Mouse (Mus musculus): ENCODE data around the gene Ablim1. TPM values are rescaled to one million over a fixed set of nuclear protein-coding genes. Genes with fewer than 3 reads are reported as not detected.

Gene Ablim1
- polyA plus RNA-seq, 1 experiment, result 216 TPM

- Histone ChIP-seq H3K27me3 (ENCODE audit: control insufficient read depth, insufficient read depth, low read length) (no peaks in the 10 kb centered on the region), H3K4me1 (replicated peaks; ENCODE audit: control insufficient read depth, insufficient read depth, low read length) (no peaks in the 10 kb centered on the region), H3K27ac (ENCODE audit: control insufficient read depth, insufficient read depth, low read length) (no peak overlapping the region), H3K4me3 (ENCODE audit: control insufficient read depth, insufficient read depth, low read length) (no peak overlapping the region), H3K36me3 (ENCODE audit: control insufficient read depth, insufficient read depth, low read length) (no peaks in the 10 kb centered on the region)
- DNase-seq, result peak; percentile 58
- TF ChIP-seq CTCF (IDR thresholded peaks at IDR 0.05; ENCODE audit: borderline replicate concordance, control insufficient read depth, extremely low read depth, insufficient read depth, low read length, poor library complexity) (no peak), POLR2A (IDR thresholded peaks at IDR 0.05; ENCODE audit: control insufficient read depth, extremely low read depth, insufficient read depth, low read length, poor library complexity) (no peak)
- WGBS, result 7% methylated on average over 1 of the region's 1 CpGs
These were observed 164.4 kb downstream of the Ablim1 start for GRCm38 (mm10) chr19:57150275-57150674.

- H3K27me3 ChIP-seq (ENCODE audit: control insufficient read depth, insufficient read depth, low read length), result no peaks in the 10 kb centered on the region
- no peaks in the 10 kb centered on the region for H3K4me1 ChIP-seq (replicated peaks; ENCODE audit: control insufficient read depth, insufficient read depth, low read length)
- no peaks in the 10 kb centered on the region for H3K36me3 ChIP-seq (ENCODE audit: control insufficient read depth, insufficient read depth, low read length)
- DNase-seq, result no peak
- WGBS, result 5% methylated on average over 6 of the region's 6 CpGs
- no peak for TF ChIP-seq CTCF (IDR thresholded peaks at IDR 0.05; ENCODE audit: borderline replicate concordance, control insufficient read depth, extremely low read depth, insufficient read depth, low read length, poor library complexity)
- TF ChIP-seq POLR2A (IDR thresholded peaks at IDR 0.05; ENCODE audit: control insufficient read depth, extremely low read depth, insufficient read depth, low read length, poor library complexity), result no peak
- no peak overlapping the region for H3K27ac ChIP-seq (ENCODE audit: control insufficient read depth, insufficient read depth, low read length)
- no peak overlapping the region for H3K4me3 ChIP-seq (ENCODE audit: control insufficient read depth, insufficient read depth, low read length)
These were observed 167.0 kb downstream of the Ablim1 start for GRCm38 (mm10) chr19:57147746-57148145.

GRCm38 (mm10) chr19:57146936-57147335 lies 167.8 kb downstream of the Ablim1 start:
- TF ChIP-seq POLR2A (IDR thresholded peaks at IDR 0.05; ENCODE audit: control insufficient read depth, extremely low read depth, insufficient read depth, low read length, poor library complexity), result no peak
- no peak for TF ChIP-seq CTCF (IDR thresholded peaks at IDR 0.05; ENCODE audit: borderline replicate concordance, control insufficient read depth, extremely low read depth, insufficient read depth, low read length, poor library complexity)
- 91% methylated on average over 6 of the region's 6 CpGs for WGBS

GRCm38 (mm10) chr19:57143646-57144045 lies 171.1 kb downstream of the Ablim1 start:
- TF ChIP-seq CTCF (IDR thresholded peaks at IDR 0.05; ENCODE audit: borderline replicate concordance, control insufficient read depth, extremely low read depth, insufficient read depth, low read length, poor library complexity) (no peak), POLR2A (IDR thresholded peaks at IDR 0.05; ENCODE audit: control insufficient read depth, extremely low read depth, insufficient read depth, low read length, poor library complexity) (no peak)
- Histone ChIP-seq H3K27me3 (ENCODE audit: control insufficient read depth, insufficient read depth, low read length) (no peaks in the 10 kb centered on the region), H3K36me3 (ENCODE audit: control insufficient read depth, insufficient read depth, low read length) (no peaks in the 10 kb centered on the region), H3K27ac (ENCODE audit: control insufficient read depth, insufficient read depth, low read length) (no peak overlapping the region), H3K4me1 (replicated peaks; ENCODE audit: control insufficient read depth, insufficient read depth, low read length) (peaks cover 9% of the 10 kb centered on the region), H3K4me3 (ENCODE audit: control insufficient read depth, insufficient read depth, low read length) (no peak overlapping the region)
- DNase-seq, result no peak
- 84% methylated on average over 3 of the region's 3 CpGs for WGBS

More at GRCm38 (mm10) chr19:57146936-57147335, 167.8 kb downstream of the Ablim1 start:
- Histone ChIP-seq H3K27me3 (ENCODE audit: control insufficient read depth, insufficient read depth, low read length) (no peaks in the 10 kb centered on the region), H3K4me3 (ENCODE audit: control insufficient read depth, insufficient read depth, low read length) (no peak overlapping the region), H3K4me1 (replicated peaks; ENCODE audit: control insufficient read depth, insufficient read depth, low read length) (no peaks in the 10 kb centered on the region), H3K27ac (ENCODE audit: control insufficient read depth, insufficient read depth, low read length) (no peak overlapping the region), H3K36me3 (ENCODE audit: control insufficient read depth, insufficient read depth, low read length) (no peaks in the 10 kb centered on the region)
- DNase-seq, result no peak

GRCm38 (mm10) chr19:57141756-57142461 lies 172.8 kb downstream of the Ablim1 start:
- DNase-seq, result no peak
- no peak for TF ChIP-seq POLR2A (IDR thresholded peaks at IDR 0.05; ENCODE audit: control insufficient read depth, extremely low read depth, insufficient read depth, low read length, poor library complexity)
- TF ChIP-seq CTCF (IDR thresholded peaks at IDR 0.05; ENCODE audit: borderline replicate concordance, control insufficient read depth, extremely low read depth, insufficient read depth, low read length, poor library complexity), result no peak
- 92% methylated on average over 10 of the region's 10 CpGs for WGBS

GRCm38 (mm10) chr19:57140874-57141273 lies 173.8 kb downstream of the Ablim1 start:
- H3K4me1 ChIP-seq (replicated peaks; ENCODE audit: control insufficient read depth, insufficient read depth, low read length), result peaks cover 14% of the 10 kb centered on the region
- H3K27ac ChIP-seq (ENCODE audit: control insufficient read depth, insufficient read depth, low read length), result no peak overlapping the region
- H3K4me3 ChIP-seq (ENCODE audit: control insufficient read depth, insufficient read depth, low read length), result no peak overlapping the region
- TF ChIP-seq POLR2A (IDR thresholded peaks at IDR 0.05; ENCODE audit: control insufficient read depth, extremely low read depth, insufficient read depth, low read length, poor library complexity) (no peak), CTCF (IDR thresholded peaks at IDR 0.05; ENCODE audit: borderline replicate concordance, control insufficient read depth, extremely low read depth, insufficient read depth, low read length, poor library complexity) (no peak)
- no peaks in the 10 kb centered on the region for H3K27me3 ChIP-seq (ENCODE audit: control insufficient read depth, insufficient read depth, low read length)
- 91% methylated on average over 1 of the region's 1 CpGs for WGBS
- no peak for DNase-seq
- no peaks in the 10 kb centered on the region for H3K36me3 ChIP-seq (ENCODE audit: control insufficient read depth, insufficient read depth, low read length)

More at GRCm38 (mm10) chr19:57141756-57142461, 172.8 kb downstream of the Ablim1 start:
- no peaks in the 10 kb centered on the region for H3K27me3 ChIP-seq (ENCODE audit: control insufficient read depth, insufficient read depth, low read length)
- no peaks in the 10 kb centered on the region for H3K36me3 ChIP-seq (ENCODE audit: control insufficient read depth, insufficient read depth, low read length)
- peaks cover 14% of the 10 kb centered on the region for H3K4me1 ChIP-seq (replicated peaks; ENCODE audit: control insufficient read depth, insufficient read depth, low read length)
- H3K4me3 ChIP-seq (ENCODE audit: control insufficient read depth, insufficient read depth, low read length), result no peak overlapping the region
- H3K27ac ChIP-seq (ENCODE audit: control insufficient read depth, insufficient read depth, low read length), result no peak overlapping the region

All from thymus, adult 2 months (tissue).